Mouse (Mus musculus): Measurements from ENCODE around the gene Bpgm.

DNA sequence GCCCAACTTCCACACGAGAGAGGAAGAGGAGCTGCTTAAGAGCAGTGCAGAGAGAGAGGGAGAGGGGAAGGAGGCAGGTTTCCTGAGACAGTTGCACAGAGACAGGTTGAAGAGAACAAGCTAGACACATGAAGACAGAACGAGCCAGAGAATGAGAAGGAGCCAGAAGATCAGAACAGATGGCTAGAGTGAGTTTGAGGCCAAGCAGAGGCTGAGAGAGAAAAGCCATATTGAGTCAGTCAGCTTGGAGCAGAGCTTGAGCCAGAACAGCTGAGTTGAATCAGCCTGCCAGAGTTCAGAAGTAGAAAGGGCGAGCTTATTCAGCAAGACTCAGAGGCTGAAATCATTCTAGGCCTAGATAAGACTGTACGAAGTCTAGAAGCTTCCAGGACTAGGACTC lies 6.8 kb downstream of the Bpgm start:
- no peak for TF ChIP-seq POLR2A (IDR thresholded peaks at IDR 0.05; ENCODE audit: low read depth, low read length)
- TF ChIP-seq CTCF (IDR thresholded peaks at IDR 0.05; ENCODE audit: extremely low read depth, insufficient read length, insufficient replicate concordance, low read depth, low read length) = no peak
